Mouse (Mus musculus) kidney, postnatal 25 days (tissue): ENCODE results near the gene Map3k3.
"Not testable (repeated sequence)": the region's sequence is repeated elsewhere in the genome, so short reads cannot be mapped to it uniquely, and the experiment has no call there.

Experiments
- DNase-seq, 2 experiments: peaks; one replicate each; pipeline ENCODE4 v3.0.0; 2021; ENCODE audit warnings: mixed read lengths in 2 of 2

Gene Map3k3

GRCm38 (mm10) chr11:106193371-106194154 is 109.2 kb downstream of the Map3k3 start:
- DNase-seq, result peak; percentile 98 to 99

- DNase-seq, result no peak
Measured at GRCm38 (mm10) chr11:106194155-106194541, 109.7 kb downstream of the Map3k3 start.

- no peak for DNase-seq
Measured at GRCm38 (mm10) chr11:106194891-106195290, 110.5 kb downstream of the Map3k3 start.

GRCm38 (mm10) chr11:106195341-106195740 is 110.9 kb downstream of the Map3k3 start:
- no peak for DNase-seq

GRCm38 (mm10) chr11:106198277-106198676 is 113.9 kb downstream of the Map3k3 start:
- DNase-seq, result no peak

GRCm38 (mm10) chr11:106199997-106200396 is 115.6 kb downstream of the Map3k3 start:
- not testable (repeated sequence) for DNase-seq

GRCm38 (mm10) chr11:106200756-106201155 is 116.3 kb downstream of the Map3k3 start:
- DNase-seq, result no peak

- no peak for DNase-seq
Measured at GRCm38 (mm10) chr11:106201337-106202122, 117.1 kb downstream of the Map3k3 start.

GRCm38 (mm10) chr11:106202123-106202465 is 117.7 kb downstream of the Map3k3 start, which contains the start of gene Strada:
Gene Strada (minus strand): TSS chr11:106202168.
- DNase-seq, result no peak
